Mouse (Mus musculus): ENCODE results near the gene Hs3st4. TPM values are rescaled to one million over a fixed set of nuclear protein-coding genes. Genes with fewer than 3 reads are reported as not detected.

Gene Hs3st4
- total and polyA plus RNA-seq, 3 experiments = not detected

DNA sequence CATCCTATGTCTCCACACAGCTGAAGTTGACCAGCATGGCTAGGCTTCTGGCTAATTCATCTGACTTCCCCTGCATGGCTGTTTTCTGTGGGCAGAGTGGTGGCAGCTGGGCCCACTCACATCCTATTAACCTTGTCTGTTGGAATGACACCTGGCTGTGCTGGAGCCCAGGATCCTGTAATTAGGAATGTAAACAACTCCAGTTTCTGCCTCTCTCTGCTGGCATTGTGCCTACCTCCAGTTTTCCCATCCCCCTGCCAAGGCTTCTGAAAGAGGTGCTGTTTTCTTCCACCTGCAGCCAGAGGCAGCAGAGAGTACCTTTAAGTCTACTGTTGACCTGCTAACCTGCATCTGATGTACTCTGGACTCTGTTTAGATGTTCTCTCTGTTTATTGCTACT is 288.1 kb downstream of the Hs3st4 start:
- no peak overlapping the region for H3K4me2 ChIP-seq (ENCODE audit: insufficient read depth, low read depth, poor library complexity, severe bottlenecking)
- H3K9ac ChIP-seq (ENCODE audit: insufficient read depth, low read depth) = no peak overlapping the region
- TF ChIP-seq USF1 (IDR thresholded peaks at IDR 0.05; ENCODE audit: low read depth, low read length) (no peak), RCOR1 (conservative IDR thresholded peaks at IDR 0.05; ENCODE audit: low read depth, low read length) (no peak), TBP (conservative IDR thresholded peaks at IDR 0.05; ENCODE audit: low read depth, low read length) (no peak), MAX (IDR thresholded peaks at IDR 0.05; ENCODE audit: low read length) (no peak), CHD1 (IDR thresholded peaks at IDR 0.05; ENCODE audit: low read depth, low read length) (no peak), CTCF (conservative IDR thresholded peaks at IDR 0.05 in 1 of 2, IDR thresholded peaks at IDR 0.05 in 1 of 2; ENCODE audit: low read depth in 2 of 2, low read length in 2 of 2) (no peak), MYC (IDR thresholded peaks at IDR 0.05; ENCODE audit: low read depth, low read length) (no peak), NELFE (IDR thresholded peaks at IDR 0.05; ENCODE audit: low read depth, low read length) (no peak), USF2 (conservative IDR thresholded peaks at IDR 0.05; ENCODE audit: low read depth, low read length) (no peak), ZNF384 (IDR thresholded peaks at IDR 0.05; ENCODE audit: low read depth, low read length) (no peak)
- H3K9me3 ChIP-seq (replicated peaks; ENCODE audit: low read length) = peaks cover 42% of the 10 kb centered on the region
- dilution Hi-C loops (cut with MboI; ENCODE audit: extremely low pct_ligation_motif_present, extremely low pct_unique_long_range_greater_than_20kb, low sequenced_read_pairs) (no loop called here), in situ Hi-C loops (cut with MboI; ENCODE audit: low pct_ligation_motif_present, low pct_unique_long_range_greater_than_20kb, low sequenced_read_pairs) (no loop called here)
- H3K4me1 ChIP-seq (ENCODE audit: control insufficient read depth in 1 of 2, insufficient read depth in 2 of 2) = no peaks in the 10 kb centered on the region
- no peak overlapping the region for H3K4me3 ChIP-seq (replicated peaks in 1 of 3; ENCODE audit: low read depth in 2 of 3, low read length in 2 of 3, poor library complexity in 1 of 3)
- H3K36me3 ChIP-seq (replicated peaks in 1 of 2; ENCODE audit: control insufficient read depth in 1 of 2, insufficient read depth in 1 of 2, low read length in 1 of 2) = no peaks in the 10 kb centered on the region
- no peak for DNase-seq (ENCODE audit: extremely low read depth)
- H3K79me2 ChIP-seq (replicated peaks; ENCODE audit: control insufficient read depth, extremely low read depth, insufficient read depth, poor library complexity, severe bottlenecking) = no peaks in the 10 kb centered on the region
- no peak overlapping the region for H3K27ac ChIP-seq (ENCODE audit: insufficient read depth, low read depth)
- peaks cover 25% of the 10 kb centered on the region for H3K27me3 ChIP-seq (replicated peaks)

DNA sequence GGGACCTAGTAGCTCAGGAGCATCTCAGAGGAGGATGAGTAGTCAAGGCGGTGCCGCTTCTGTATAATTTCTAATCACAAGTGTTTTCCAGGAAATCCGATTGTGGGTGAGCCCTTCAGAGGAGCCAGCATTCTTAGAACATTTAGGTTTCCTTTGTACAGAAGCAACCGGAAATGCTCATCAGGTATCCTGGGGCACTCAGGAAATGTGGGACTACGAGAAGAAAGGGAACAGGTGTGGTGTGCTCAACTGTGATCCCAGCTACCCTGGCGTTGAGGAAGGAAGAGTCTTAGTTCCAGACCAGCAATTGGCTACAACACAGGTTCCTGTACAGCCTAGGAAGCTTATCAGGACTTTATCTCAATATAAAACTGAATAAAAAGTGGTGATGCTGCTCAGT is 307.2 kb downstream of the Hs3st4 start:
- H3K9ac ChIP-seq (ENCODE audit: insufficient read depth, low read depth) = no peak overlapping the region

DNA sequence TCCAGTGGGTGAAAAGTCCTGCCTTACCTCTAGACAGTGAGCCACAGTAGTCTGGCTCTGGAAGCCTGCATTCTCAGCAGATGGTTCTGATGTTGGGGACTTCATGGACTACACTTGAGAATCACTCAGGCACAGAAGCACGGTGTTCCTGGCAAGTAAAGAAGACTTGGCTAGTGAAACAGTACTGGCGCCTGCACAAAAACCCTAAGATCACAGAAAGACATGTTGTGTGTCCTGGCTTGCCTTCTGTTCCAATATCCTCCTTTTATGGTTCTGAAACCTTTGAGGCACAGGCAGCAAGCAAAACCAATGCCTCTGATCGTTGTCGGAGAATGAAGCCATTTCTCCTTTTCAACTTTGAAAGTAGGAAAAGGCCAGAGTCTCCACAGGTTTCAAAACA is 336.8 kb downstream of the Hs3st4 start:
- in situ Hi-C loops (cut with MboI; ENCODE audit: low pct_ligation_motif_present, low pct_unique_long_range_greater_than_20kb, low sequenced_read_pairs) = no loop called here
- H3K27me3 ChIP-seq (replicated peaks) = peaks cover 13% of the 10 kb centered on the region
- peaks cover 26% of the 10 kb centered on the region for H3K9me3 ChIP-seq (replicated peaks; ENCODE audit: low read length)
- no peaks in the 10 kb centered on the region for H3K4me1 ChIP-seq (ENCODE audit: control insufficient read depth in 1 of 2, insufficient read depth in 2 of 2)
- TF ChIP-seq KAT2A (IDR thresholded peaks at IDR 0.05; ENCODE audit: insufficient replicate concordance, low read length) = no peak
- no peak for TF ChIP-seq MAFK (IDR thresholded peaks at IDR 0.05; ENCODE audit: insufficient replicate concordance, low read length)
- no peak for TF ChIP-seq NELFE (IDR thresholded peaks at IDR 0.05; ENCODE audit: low read depth, low read length)
- TF ChIP-seq ETS1 (conservative IDR thresholded peaks at IDR 0.05; ENCODE audit: low read depth, low read length) = no peak
- TF ChIP-seq JUND (conservative IDR thresholded peaks at IDR 0.05; ENCODE audit: low read depth, low read length) = no peak
- TF ChIP-seq USF1 (IDR thresholded peaks at IDR 0.05; ENCODE audit: low read depth, low read length) = no peak
- TF ChIP-seq MYC (IDR thresholded peaks at IDR 0.05; ENCODE audit: low read depth, low read length) = no peak
- no peak for TF ChIP-seq ZC3H11A (IDR thresholded peaks at IDR 0.05; ENCODE audit: low read depth, low read length)
- no peak for TF ChIP-seq NRF1 (IDR thresholded peaks at IDR 0.05; ENCODE audit: low read depth, low read length)
- TF ChIP-seq IRF4 (IDR thresholded peaks at IDR 0.05; ENCODE audit: low read depth, low read length) = no peak
- TF ChIP-seq POLR2A (IDR thresholded peaks at IDR 0.05; ENCODE audit: low read depth, low read length) = no peak
- TF ChIP-seq MAZ (IDR thresholded peaks at IDR 0.05; ENCODE audit: low read depth, low read length) = no peak
- TF ChIP-seq GABPA (IDR thresholded peaks at IDR 0.05; ENCODE audit: insufficient replicate concordance, low read depth, low read length) = no peak
- no peak for TF ChIP-seq POLR2AphosphoS2 (IDR thresholded peaks at IDR 0.05; ENCODE audit: low read depth, low read length)
- no peak for TF ChIP-seq E2F4 (IDR thresholded peaks at IDR 0.05; ENCODE audit: insufficient replicate concordance, low read depth, low read length)
- DNase-seq (ENCODE audit: extremely low read depth) = no peak
- no peaks in the 10 kb centered on the region for H3K79me2 ChIP-seq (replicated peaks; ENCODE audit: control insufficient read depth, extremely low read depth, insufficient read depth, poor library complexity, severe bottlenecking)
- no peak overlapping the region for H3K9ac ChIP-seq (ENCODE audit: insufficient read depth, low read depth)
- H3K36me3 ChIP-seq (replicated peaks in 1 of 2; ENCODE audit: control insufficient read depth in 1 of 2, insufficient read depth in 1 of 2, low read length in 1 of 2) = no peaks in the 10 kb centered on the region
- dilution Hi-C loops (cut with MboI; ENCODE audit: extremely low pct_ligation_motif_present, extremely low pct_unique_long_range_greater_than_20kb, low sequenced_read_pairs) = no loop called here
- no peak overlapping the region for H3K4me3 ChIP-seq (replicated peaks in 1 of 3; ENCODE audit: low read depth in 2 of 3, low read length in 2 of 3, poor library complexity in 1 of 3)
- H3K27ac ChIP-seq (ENCODE audit: insufficient read depth, low read depth) = no peak overlapping the region
- no peak overlapping the region for H3K4me2 ChIP-seq (ENCODE audit: insufficient read depth, low read depth, poor library complexity, severe bottlenecking)

More for the DNA sequence above, 307.2 kb downstream of the Hs3st4 start:
- no peak for DNase-seq (ENCODE audit: extremely low read depth)
- dilution Hi-C loops (cut with MboI; ENCODE audit: extremely low pct_ligation_motif_present, extremely low pct_unique_long_range_greater_than_20kb, low sequenced_read_pairs) = no loop called here
- no peaks in the 10 kb centered on the region for H3K79me2 ChIP-seq (replicated peaks; ENCODE audit: control insufficient read depth, extremely low read depth, insufficient read depth, poor library complexity, severe bottlenecking)
- peaks cover 12% of the 10 kb centered on the region for H3K27me3 ChIP-seq (replicated peaks)
- H3K4me2 ChIP-seq (ENCODE audit: insufficient read depth, low read depth, poor library complexity, severe bottlenecking) = no peak overlapping the region
- no peak overlapping the region for H3K4me3 ChIP-seq (replicated peaks in 1 of 3; ENCODE audit: low read depth in 2 of 3, low read length in 2 of 3, poor library complexity in 1 of 3)
- in situ Hi-C loops (cut with MboI; ENCODE audit: low pct_ligation_motif_present, low pct_unique_long_range_greater_than_20kb, low sequenced_read_pairs) = no loop called here
- H3K36me3 ChIP-seq (replicated peaks in 1 of 2; ENCODE audit: control insufficient read depth in 1 of 2, insufficient read depth in 1 of 2, low read length in 1 of 2) = no peaks in the 10 kb centered on the region
- H3K9me3 ChIP-seq (replicated peaks; ENCODE audit: low read length) = peaks cover 8% of the 10 kb centered on the region
- no peaks in the 10 kb centered on the region for H3K4me1 ChIP-seq (ENCODE audit: control insufficient read depth in 1 of 2, insufficient read depth in 2 of 2)
- TF ChIP-seq CHD1 (IDR thresholded peaks at IDR 0.05; ENCODE audit: low read depth, low read length) (no peak), HCFC1 (IDR thresholded peaks at IDR 0.05; ENCODE audit: low read depth, low read length) (no peak), MAZ (IDR thresholded peaks at IDR 0.05; ENCODE audit: low read depth, low read length) (no peak), ZNF384 (IDR thresholded peaks at IDR 0.05; ENCODE audit: low read depth, low read length) (no peak), JUND (conservative IDR thresholded peaks at IDR 0.05; ENCODE audit: low read depth, low read length) (no peak), ZC3H11A (IDR thresholded peaks at IDR 0.05; ENCODE audit: low read depth, low read length) (no peak), E2F4 (IDR thresholded peaks at IDR 0.05; ENCODE audit: insufficient replicate concordance, low read depth, low read length) (no peak), POLR2A (IDR thresholded peaks at IDR 0.05; ENCODE audit: low read depth, low read length) (no peak), MEF2A (IDR thresholded peaks at IDR 0.05; ENCODE audit: borderline replicate concordance, low read depth, low read length) (no peak), MXI1 (IDR thresholded peaks at IDR 0.05; ENCODE audit: low read depth, low read length) (no peak)
- no peak overlapping the region for H3K27ac ChIP-seq (ENCODE audit: insufficient read depth, low read depth)
